Mouse (Mus musculus) bone marrow, adult 2 months (tissue): Measurements from ENCODE around the gene Baz2a.

Experiments
- CTCF ChIP-seq: fragments of 200-500 bp; IDR thresholded peaks from 2 replicates; pipeline ENCODE4 v1.5.1; 2011; ENCODE audit warnings: low read length, control low read depth; ENCODE audit not compliant: control insufficient read depth, insufficient read depth
- POLR2A ChIP-seq: fragments of 200-500 bp; IDR thresholded peaks from 2 replicates; pipeline ENCODE4 v1.6.1; 2011; ENCODE audit warnings: low read depth, mild to moderate bottlenecking, control low read depth, low read length, borderline replicate concordance; ENCODE audit not compliant: control insufficient read depth

DNA sequence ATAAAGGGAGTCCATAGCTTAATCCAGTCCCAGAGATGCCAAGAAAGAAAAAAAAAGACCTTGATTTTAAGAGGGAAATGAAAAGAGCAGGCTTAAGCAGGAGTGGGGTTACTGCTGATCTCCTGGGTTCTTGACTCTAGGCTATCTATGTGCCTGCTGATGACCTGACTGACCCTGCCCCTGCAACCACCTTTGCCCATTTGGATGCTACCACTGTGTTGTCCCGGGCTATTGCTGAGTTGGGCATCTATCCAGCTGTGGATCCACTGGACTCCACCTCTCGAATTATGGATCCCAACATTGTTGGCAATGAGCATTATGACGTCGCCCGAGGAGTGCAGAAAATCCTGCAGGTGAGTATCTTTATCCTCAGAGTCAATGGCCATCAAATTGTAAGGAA, 3.2 kb upstream of the Baz2a start:
- TF ChIP-seq CTCF (no peak), POLR2A (no peak)
